Mouse (Mus musculus): Measurements from ENCODE around the gene Fam227b. TPM values are rescaled to one million over a fixed set of nuclear protein-coding genes. Genes with fewer than 3 reads are reported as not detected.

Fam227b gene
- polyA plus RNA-seq, 1 experiment from 2014 or later, result not detected

DNA sequence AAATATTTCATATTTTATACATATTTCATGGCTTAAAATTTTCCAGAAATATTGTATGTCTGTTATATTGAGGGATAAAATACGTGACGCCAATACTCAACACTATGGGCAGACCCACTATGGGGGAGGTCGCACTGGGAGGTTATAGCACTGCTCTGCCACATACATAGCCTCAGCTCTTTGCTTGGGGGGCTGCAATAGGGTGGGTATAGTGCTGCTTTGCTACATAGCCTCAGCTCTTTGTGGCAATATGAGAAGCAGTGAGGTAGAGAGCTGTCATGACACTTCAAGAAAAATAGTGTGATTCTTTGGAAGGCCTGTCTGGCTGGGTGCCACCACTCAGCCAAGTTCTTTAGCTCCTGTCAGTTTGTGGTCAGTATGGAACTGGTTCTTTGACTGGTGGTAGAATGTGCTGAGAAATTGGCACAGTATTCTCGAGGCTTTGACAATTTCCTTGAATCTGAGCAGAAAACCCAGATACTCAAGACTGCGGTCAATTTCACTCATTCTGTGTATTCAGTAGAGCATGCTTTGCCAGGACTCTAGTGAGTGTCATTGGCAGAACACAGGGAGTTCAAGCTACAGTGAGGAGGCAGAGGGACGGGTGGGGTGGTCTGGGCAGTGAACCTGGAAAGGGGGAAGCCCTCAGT is 212.7 kb downstream of the Fam227b start:
- no peak overlapping the region for H3K9ac ChIP-seq (ENCODE audit: low read depth, low read length)
- no peak overlapping the region for H3K27ac ChIP-seq
- DNase-seq (ENCODE audit: low spot score), result no peak
- ATAC-seq (replicated peaks; ENCODE audit: low FRiP score, low read depth), result no peak
- no peaks in the 10 kb centered on the region for H3K9me3 ChIP-seq (replicated peaks; ENCODE audit: low read length)
- no peak overlapping the region for H3K4me3 ChIP-seq (replicated peaks; ENCODE audit: low read depth, low read length)
- H3K4me2 ChIP-seq (ENCODE audit: low read length), result no peak overlapping the region
- no peaks in the 10 kb centered on the region for H3K27me3 ChIP-seq (ENCODE audit: insufficient read depth, low read length)
- H3K4me1 ChIP-seq (replicated peaks; ENCODE audit: insufficient read depth, low read length), result no peaks in the 10 kb centered on the region
- no peak for TF ChIP-seq CTCF (IDR thresholded peaks at IDR 0.05; ENCODE audit: low read depth)
- H3K36me3 ChIP-seq (ENCODE audit: insufficient read depth, low read length), result peaks cover 8% of the 10 kb centered on the region; the same call in 1 of the 2 replicates
- 79% methylated on average over 6 of the region's 6 CpGs for WGBS

DNA sequence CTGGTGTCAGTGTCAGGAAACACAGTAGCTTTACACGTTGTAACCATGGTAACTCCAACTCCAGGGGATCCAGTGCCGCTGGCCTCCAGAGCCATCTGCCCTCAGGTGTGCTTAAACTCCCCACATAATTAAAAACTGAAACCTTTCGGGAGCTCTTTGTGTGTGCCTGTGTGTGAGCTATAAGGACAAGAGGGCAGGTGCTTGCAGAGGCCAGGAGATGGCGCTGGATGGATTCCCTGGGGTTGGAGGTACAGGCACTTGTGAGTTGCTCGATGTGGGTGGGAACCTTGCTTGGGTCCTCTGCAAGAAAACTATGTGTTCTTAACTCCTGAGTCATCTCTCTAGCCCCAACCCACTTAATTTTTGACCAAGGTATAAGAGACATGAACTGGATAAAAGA is 215.4 kb downstream of the Fam227b start:
- Histone ChIP-seq H3K27me3 (ENCODE audit: insufficient read depth, low read length) (no peaks in the 10 kb centered on the region), H3K9me3 (replicated peaks; ENCODE audit: low read length) (no peaks in the 10 kb centered on the region), H3K4me2 (ENCODE audit: low read length) (no peak overlapping the region), H3K27ac (no peak overlapping the region), H3K4me1 (replicated peaks; ENCODE audit: insufficient read depth, low read length) (no peaks in the 10 kb centered on the region), H3K4me3 (replicated peaks; ENCODE audit: low read depth, low read length) (no peak overlapping the region), H3K9ac (ENCODE audit: low read depth, low read length) (no peak overlapping the region), H3K36me3 (ENCODE audit: insufficient read depth, low read length) (peaks cover 14% of the 10 kb centered on the region; the same call in 1 of the 2 replicates)
- TF ChIP-seq CTCF (IDR thresholded peaks at IDR 0.05; ENCODE audit: low read depth), result peak; percentile 42
- DNase-seq (ENCODE audit: low spot score), result no peak
- ATAC-seq (replicated peaks; ENCODE audit: low FRiP score, low read depth), result no peak
- 61% methylated on average over 5 of the region's 5 CpGs for WGBS

DNA sequence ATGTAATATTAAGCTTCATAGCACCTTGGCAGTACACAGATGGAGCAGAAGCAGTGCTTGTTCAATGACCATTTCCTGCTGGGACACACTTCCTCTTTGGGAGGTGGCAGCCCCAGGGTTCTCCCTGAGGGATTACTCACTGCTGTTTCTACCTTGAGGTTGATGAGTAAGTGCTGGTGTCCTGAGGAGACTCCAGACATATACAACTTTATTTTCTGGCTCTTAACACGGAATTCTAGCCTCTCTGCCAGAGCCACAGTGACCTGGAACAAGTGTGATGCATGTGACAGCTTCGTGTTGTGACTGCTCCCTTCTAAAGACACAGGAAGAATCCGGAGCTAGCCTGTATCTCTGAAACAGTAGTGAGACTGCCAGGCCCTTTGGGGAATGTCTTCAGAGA is 217.8 kb downstream of the Fam227b start:
- no peak overlapping the region for H3K27ac ChIP-seq
- WGBS, result 70% methylated on average over 3 of the region's 3 CpGs
- H3K4me1 ChIP-seq (replicated peaks; ENCODE audit: insufficient read depth, low read length), result no peaks in the 10 kb centered on the region
- ATAC-seq (replicated peaks; ENCODE audit: low FRiP score, low read depth) (no peak), DNase-seq (ENCODE audit: low spot score) (no peak)
- H3K9ac ChIP-seq (ENCODE audit: low read depth, low read length), result no peak overlapping the region
- H3K27me3 ChIP-seq (ENCODE audit: insufficient read depth, low read length), result no peaks in the 10 kb centered on the region
- H3K4me2 ChIP-seq (ENCODE audit: low read length), result no peak overlapping the region
- H3K9me3 ChIP-seq (replicated peaks; ENCODE audit: low read length), result no peaks in the 10 kb centered on the region
- no peak for TF ChIP-seq CTCF (IDR thresholded peaks at IDR 0.05; ENCODE audit: low read depth)
- H3K36me3 ChIP-seq (ENCODE audit: insufficient read depth, low read length), result peaks cover 14% of the 10 kb centered on the region; the same call in 1 of the 2 replicates
- no peak overlapping the region for H3K4me3 ChIP-seq (replicated peaks; ENCODE audit: low read depth, low read length)

Other genes starting within 250 kb of the Fam227b start
- gene Fgf7, start 117.3 kb downstream of the Fam227b start, polyA plus RNA-seq (2015; fragmentation: Nextera tagmentation; extraction: Ambion mirVana), result 0.31 and 0.41 TPM in 2 replicates
- 24.3 and 25.0 TPM in 2 replicates for gene Dtwd1, start 137 bp upstream of the Fam227b start, polyA plus RNA-seq (2015; fragmentation: Nextera tagmentation; extraction: Ambion mirVana)
- gene Gm17555, start 63.1 kb upstream of the Fam227b start, polyA plus RNA-seq (2015; fragmentation: Nextera tagmentation; extraction: Ambion mirVana), result not detected in 2 replicates